Mouse (Mus musculus) neural tube, embryonic 12.5 days (tissue): ENCODE results near the gene Fgf9. TPM values are rescaled to one million over a fixed set of nuclear protein-coding genes. Genes with fewer than 3 reads are reported as not detected.

ENCODE experiments used
- ATAC-seq: fragments of 200-750 bp; cut with Nextera tagmentation; 2 replicates; pipeline ENCODE4 v1.8.0; 2017; ENCODE audit warnings: low read depth, mild to moderate bottlenecking, moderate TSS enrichment, moderate library complexity; ENCODE audit not compliant: low FRiP score
- H3K27ac ChIP-seq: fragments of 300-500 bp; sonication (generic); 2 replicates; pipeline ENCODE4 v1.5.1; 2016
- H3K27me3 ChIP-seq: fragments of 300-500 bp; sonication (generic); replicated peaks from 2 replicates; pipeline ENCODE4 v1.6.1; 2016; ENCODE audit warnings: mild to moderate bottlenecking
- H3K36me3 ChIP-seq: fragments of 300-500 bp; sonication (generic); 2 replicates; pipeline ENCODE4 v1.6.1; 2016; ENCODE audit warnings: mild to moderate bottlenecking
- H3K4me1 ChIP-seq: fragments of 300-500 bp; sonication (generic); 2 replicates; pipeline ENCODE4 v1.6.1; 2016
- H3K4me2 ChIP-seq: fragments of 300-500 bp; sonication (generic); replicated peaks from 2 replicates; pipeline ENCODE4 v1.6.1; 2016; ENCODE audit warnings: mild to moderate bottlenecking
- H3K4me3 ChIP-seq: fragments of 300-500 bp; sonication (generic); 2 replicates; pipeline ENCODE4 v1.5.1; 2016
- H3K9ac ChIP-seq: fragments of 300-500 bp; sonication (generic); 2 replicates; pipeline ENCODE4 v1.6.1; 2016; ENCODE audit warnings: mild to moderate bottlenecking
- H3K9me3 ChIP-seq: fragments of 300-500 bp; sonication (generic); 2 replicates; pipeline ENCODE4 v1.6.1; 2016; ENCODE audit warnings: mild to moderate bottlenecking
- WGBS: fragments of 180-500 bp; shearing (Covaris S2); methylation state at CpG from one replicate; pipeline ENCODE4 v1.1.7; 2016; 5-methylcytosine and 5-hydroxymethylcytosine counted together
- polyA plus RNA-seq: library from polyadenylated mRNA; unstranded; fragments of >200 nt; fragmentation: Nextera tagmentation; extraction: Ambion mirVana; gene quantifications from 2 replicates; pipeline ENCODE4 v1.2.1, GENCODE M21; 2016

The Fgf9 gene
- polyA plus RNA-seq, 1 experiment from 2014 or later: 10.9 TPM

- 76% methylated on average over 1 of the region's 1 CpGs for WGBS
- Histone ChIP-seq H3K36me3 (no peaks in the 10 kb centered on the region), H3K4me2 (no peak overlapping the region), H3K9ac (no peak overlapping the region), H3K27ac (no peak overlapping the region), H3K4me3 (no peak overlapping the region), H3K4me1 (no peaks in the 10 kb centered on the region), H3K9me3 (no peaks in the 10 kb centered on the region), H3K27me3 (no peaks in the 10 kb centered on the region)
- no peak for ATAC-seq
Measured at GRCm38 (mm10) chr14:58152110-58152509, 81.8 kb downstream of the Fgf9 start.

GRCm38 (mm10) chr14:58153470-58154416 lies 83.4 kb downstream of the Fgf9 start:
- Histone ChIP-seq H3K4me2 (no peak overlapping the region), H3K36me3 (no peaks in the 10 kb centered on the region), H3K27me3 (no peaks in the 10 kb centered on the region), H3K9ac (no peak overlapping the region), H3K9me3 (no peaks in the 10 kb centered on the region), H3K27ac (no peak overlapping the region), H3K4me1 (no peaks in the 10 kb centered on the region), H3K4me3 (no peak overlapping the region)
- WGBS: 64% methylated on average over 15 of the region's 15 CpGs
- ATAC-seq: no peak

DNA sequence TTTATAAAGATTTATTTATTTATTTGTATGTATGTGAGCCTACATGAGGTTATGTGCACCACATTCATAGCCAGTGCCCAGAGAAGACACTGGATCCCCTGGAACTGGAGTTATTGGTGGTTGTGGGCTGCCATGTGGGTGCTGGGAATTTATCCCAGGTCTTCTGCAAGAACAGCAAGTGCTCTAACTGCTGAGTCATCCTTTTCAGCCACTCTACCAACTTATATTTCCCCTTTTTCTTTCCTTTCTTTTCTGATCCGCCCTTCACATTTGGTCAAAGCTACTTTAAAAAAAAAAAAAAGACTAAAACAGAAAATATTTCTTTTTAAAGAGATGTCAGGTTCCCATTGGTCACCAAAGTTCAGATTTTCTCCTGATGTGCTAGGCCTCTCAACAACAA lies 90.3 kb downstream of the Fgf9 start:
- H3K36me3 ChIP-seq: no peaks in the 10 kb centered on the region
- no peak overlapping the region for H3K9ac ChIP-seq
- no peaks in the 10 kb centered on the region for H3K27me3 ChIP-seq
- H3K27ac ChIP-seq: no peak overlapping the region
- no peak for ATAC-seq
- H3K9me3 ChIP-seq: no peaks in the 10 kb centered on the region
- H3K4me2 ChIP-seq: no peak overlapping the region
- H3K4me1 ChIP-seq: no peaks in the 10 kb centered on the region
- 76% methylated on average over 1 of the region's 1 CpGs for WGBS
- H3K4me3 ChIP-seq: no peak overlapping the region

Other genes starting within 250 kb of the Fgf9 start
- gene Ska3, start 244.4 kb upstream of the Fgf9 start, polyA plus RNA-seq: 29.8 and 30.3 TPM in 2 replicates
- 129 and 141 TPM in 2 replicates for gene Mrpl57, start 244.3 kb upstream of the Fgf9 start, polyA plus RNA-seq
- gene Zdhhc20, start 180.3 kb upstream of the Fgf9 start, polyA plus RNA-seq: 60.5 and 64.5 TPM in 2 replicates
- 67.3 and 70.9 TPM in 2 replicates for gene Micu2, start 71.3 kb upstream of the Fgf9 start, polyA plus RNA-seq